Mouse (Mus musculus): Measurements from ENCODE around the gene Hnrnpk. TPM values are rescaled to one million over a fixed set of nuclear protein-coding genes. Genes with fewer than 3 reads are reported as not detected.

Gene Hnrnpk
- 1,000 to 10,000 TPM; 1,721 to 1,993 TPM for polyA plus RNA-seq (2017; shearing (Covaris generic))

DNA sequence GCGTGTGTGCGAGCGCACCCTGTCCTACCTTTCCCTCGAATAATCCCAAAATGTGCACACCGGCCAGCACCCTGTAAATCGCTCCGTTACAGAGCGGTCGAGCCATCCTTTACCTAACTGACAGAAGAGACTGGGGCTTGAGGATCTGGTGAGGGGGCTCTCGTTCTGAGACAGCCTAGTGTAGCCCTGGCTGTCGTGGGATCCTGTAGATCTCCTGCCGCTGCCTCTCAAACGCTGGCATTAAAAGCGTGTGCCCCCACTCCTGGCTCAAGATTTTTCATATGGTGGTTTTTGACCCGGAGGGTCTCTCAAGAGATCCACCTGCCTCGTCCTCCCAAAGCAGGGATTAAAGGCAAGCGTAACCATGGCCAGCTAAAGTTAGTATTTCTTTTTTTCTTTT lies at the start of gene Hnrnpk:
TSS of gene Hnrnpk (minus strand) at position 101 of the 400 bp plus-strand sequence.

DNA sequence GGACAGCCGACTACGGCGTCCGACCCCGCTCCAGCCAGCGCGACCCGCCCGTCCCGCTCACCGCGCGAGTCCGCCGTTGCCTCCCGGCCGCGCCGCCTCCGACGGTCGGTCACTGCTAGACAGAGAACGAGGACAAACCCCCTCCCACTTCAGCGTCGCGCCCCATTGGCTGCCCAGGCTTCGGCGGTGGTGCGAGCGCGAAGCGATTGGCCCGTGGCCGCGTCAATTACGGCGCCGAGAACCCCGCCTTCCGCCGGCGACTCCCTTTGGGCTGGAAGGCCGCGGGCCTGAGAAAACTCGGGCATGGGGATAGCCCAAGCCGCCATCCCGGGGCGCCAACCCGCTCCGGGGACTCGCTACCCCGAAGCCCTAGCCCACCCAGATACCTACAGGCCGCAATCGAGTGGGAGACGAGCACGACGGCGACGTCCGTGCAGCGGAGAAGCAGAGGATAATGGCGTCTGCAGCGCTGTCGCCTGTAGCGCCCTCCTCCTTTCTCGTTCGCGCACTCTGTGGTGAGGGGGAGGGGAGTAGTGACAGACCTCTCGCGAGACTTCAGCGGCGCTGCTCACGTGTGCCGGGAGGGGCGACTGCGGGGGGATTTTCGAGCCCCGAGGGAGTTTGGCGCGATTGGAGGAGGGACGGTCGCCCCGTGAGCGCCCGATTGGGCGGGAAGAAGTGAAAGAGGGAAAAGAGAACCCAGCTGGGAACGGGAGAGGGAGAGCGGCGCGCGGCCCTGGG lies 970 bp downstream of the Hnrnpk start, which contains the start of gene Rmi1:
TSS of gene Rmi1 (plus strand) at position 246 of the 741 bp plus-strand sequence.

DNA sequence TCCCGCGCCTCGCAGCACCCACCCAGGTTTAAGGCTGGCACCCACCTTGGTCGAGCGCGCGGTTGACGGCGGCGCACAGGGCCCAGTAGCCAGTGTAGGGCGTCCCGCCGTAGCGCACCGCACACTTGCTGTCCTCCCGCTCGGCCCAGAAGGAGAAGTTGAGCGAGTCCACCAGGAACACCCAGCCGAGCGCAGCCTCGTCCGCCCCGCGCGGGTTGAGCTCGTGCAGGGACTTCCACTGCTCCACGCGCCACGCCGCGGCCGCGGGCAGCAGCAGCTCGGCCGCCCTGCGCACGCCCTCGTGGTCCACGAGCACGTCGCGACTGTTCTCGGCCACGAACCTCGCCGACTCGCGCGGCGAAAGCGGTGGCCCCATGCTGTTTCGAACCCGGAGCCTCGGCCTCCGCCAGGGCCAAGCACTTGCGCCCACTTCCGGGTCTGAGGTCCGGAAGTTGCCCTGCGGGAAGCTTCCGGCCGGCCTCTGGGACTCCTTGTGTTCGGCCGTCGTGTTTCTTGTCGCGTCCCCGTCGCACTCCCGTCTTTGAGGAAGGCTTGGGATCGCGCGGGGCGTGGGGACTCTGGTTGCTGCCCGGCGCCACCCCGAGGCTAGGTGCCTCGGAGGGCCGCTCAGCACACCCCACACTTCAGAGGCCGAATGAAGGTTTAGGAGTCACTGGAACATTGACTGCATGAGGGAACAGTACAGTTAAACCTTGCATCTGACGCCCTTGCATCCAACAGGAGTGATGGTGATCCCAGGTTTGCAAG lies 18.2 kb downstream of the Hnrnpk start, which contains the start of gene 2210016F16Rik:
TSS of gene 2210016F16Rik (minus strand) at position 447 of the 768 bp plus-strand sequence.

DNA sequence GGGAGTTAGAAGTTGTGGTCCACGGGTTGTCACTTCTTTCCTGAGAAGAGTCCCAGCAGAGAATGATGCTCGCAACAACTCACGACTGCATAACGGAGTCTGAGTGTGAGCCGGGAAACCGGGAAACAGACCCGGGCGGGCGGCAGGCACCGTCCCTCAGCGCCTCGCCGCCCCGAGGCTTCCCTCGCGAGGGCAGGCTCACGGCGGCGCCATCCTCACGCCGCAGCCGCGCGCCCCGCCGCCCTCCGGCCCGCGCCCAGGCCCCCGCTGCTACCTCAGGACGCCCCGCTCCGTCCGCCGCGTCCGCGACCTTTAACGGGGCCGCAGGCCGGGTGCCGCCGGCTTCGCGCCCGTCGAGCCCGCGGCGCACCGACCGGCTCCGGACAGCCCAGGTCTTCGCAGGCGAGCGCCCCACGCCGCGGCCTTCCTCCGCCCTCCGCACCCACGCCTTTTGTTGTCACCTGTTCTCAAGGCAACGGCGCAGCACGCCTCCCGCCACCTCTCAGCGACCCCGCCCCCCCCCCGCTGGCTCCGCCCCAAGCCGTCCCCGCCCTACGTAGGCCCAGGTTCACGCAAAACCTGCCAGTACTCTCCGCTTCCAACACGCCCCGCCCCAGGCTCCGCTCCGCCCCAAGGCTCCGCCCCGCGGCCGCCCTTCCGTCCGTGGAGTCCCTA lies 44.4 kb downstream of the Hnrnpk start, which contains the start of gene Kif27:
TSS of gene Kif27 (minus strand) at position 494 of the 675 bp plus-strand sequence.

Other genes with a start within 250 kb of the Hnrnpk start
- 100 to 1,000 TPM; 173 to 186 TPM for gene Idnk, start 245.7 kb downstream of the Hnrnpk start, polyA plus RNA-seq (2017; shearing (Covaris generic))
- 100 to 1,000 TPM; 129 to 147 TPM for gene Ubqln1, start 187.7 kb downstream of the Hnrnpk start, polyA plus RNA-seq (2017; shearing (Covaris generic))
- gene Gkap1, start 127.6 kb downstream of the Hnrnpk start, polyA plus RNA-seq (2017; shearing (Covaris generic)) = 1 to 10 TPM in 1 of 2 experiments, under 1 TPM in 1; 0.75 to 2.9 TPM
- under 1 TPM; 0.05 to 0.18 TPM for gene Kif27, start 44.2 kb downstream of the Hnrnpk start, polyA plus RNA-seq (2017; shearing (Covaris generic))
- gene 2210016F16Rik, start 18.1 kb downstream of the Hnrnpk start, polyA plus RNA-seq (2017; shearing (Covaris generic)) = 10 to 100 TPM; 43.0 to 50.3 TPM
- 10 to 100 TPM; 33.3 to 41.3 TPM for gene Rmi1, start 1.1 kb downstream of the Hnrnpk start, polyA plus RNA-seq (2017; shearing (Covaris generic))
- 1 to 10 TPM in 1 of 2 experiments, under 1 TPM in 1; 0.57 to 4.3 TPM for gene Slc28a3, start 207.5 kb upstream of the Hnrnpk start, polyA plus RNA-seq (2017; shearing (Covaris generic))

Measured in inflammation-experienced regulatory T-cells (primary cell).